Mouse (Mus musculus) layer of hippocampus, adult 2 months (tissue): ENCODE measurements around the gene C1ql1. TPM values are rescaled to one million over a fixed set of nuclear protein-coding genes. Genes with fewer than 3 reads are reported as not detected.
"Not testable (repeated sequence)": the region's sequence is repeated elsewhere in the genome, so short reads cannot be mapped to it uniquely, and the experiment has no call there.

ENCODE experiments used
- DNase-seq, 2 experiments: peaks; one replicate each; pipeline ENCODE4 v3.0.0; 2022; ENCODE audit warnings: low spot score in 2 of 2
- H3K27ac ChIP-seq: fragments of 200-600 bp; 2 replicates; pipeline ENCODE4 v1.8.1; 2022
- H3K4me3 ChIP-seq: fragments of 200-600 bp; 2 replicates; pipeline ENCODE4 v1.8.1; 2022; ENCODE audit warnings: mild to moderate bottlenecking
- CTCF ChIP-seq: fragments of 200-600 bp; conservative IDR thresholded peaks from 2 replicates; pipeline ENCODE4 v1.8.1; 2022; ENCODE audit warnings: antibody characterized with exemption, mild to moderate bottlenecking, moderate library complexity
- long read RNA-seq, 2 experiments: library from polyadenylated mRNA; stranded (forward); transcript quantifications; one replicate each; pipeline ENCODE4 v2.0.0; 2021; ENCODE audit warnings: borderline mapping rate in 2 of 2
- total RNA-seq, 2 experiments: library from RNA; stranded (reverse); gene quantifications; 2 replicates each; pipeline ENCODE4 v1.2.3; 2021

C1ql1 gene
- total RNA-seq, result 10 to 100 TPM; 17.5 to 18.5 TPM
- long read RNA-seq, experiment 1, transcript C1ql1-201 (2 exons, 1,473 nt), result major isoform, 19 of 25 reads
- long read RNA-seq, experiment 1, partial matches to known transcripts, result 6 of 25 reads
- long read RNA-seq, experiment 1, other reads (novel, unspliced or antisense), result 0 of 25 reads
- long read RNA-seq, experiment 2, transcript C1ql1-201 (2 exons, 1,473 nt), result major isoform, 21 of 31 reads
- long read RNA-seq, experiment 2, partial matches to known transcripts, result 0 of 31 reads
- long read RNA-seq, experiment 2, other reads (novel, unspliced or antisense), result 10 of 31 reads

DNA sequence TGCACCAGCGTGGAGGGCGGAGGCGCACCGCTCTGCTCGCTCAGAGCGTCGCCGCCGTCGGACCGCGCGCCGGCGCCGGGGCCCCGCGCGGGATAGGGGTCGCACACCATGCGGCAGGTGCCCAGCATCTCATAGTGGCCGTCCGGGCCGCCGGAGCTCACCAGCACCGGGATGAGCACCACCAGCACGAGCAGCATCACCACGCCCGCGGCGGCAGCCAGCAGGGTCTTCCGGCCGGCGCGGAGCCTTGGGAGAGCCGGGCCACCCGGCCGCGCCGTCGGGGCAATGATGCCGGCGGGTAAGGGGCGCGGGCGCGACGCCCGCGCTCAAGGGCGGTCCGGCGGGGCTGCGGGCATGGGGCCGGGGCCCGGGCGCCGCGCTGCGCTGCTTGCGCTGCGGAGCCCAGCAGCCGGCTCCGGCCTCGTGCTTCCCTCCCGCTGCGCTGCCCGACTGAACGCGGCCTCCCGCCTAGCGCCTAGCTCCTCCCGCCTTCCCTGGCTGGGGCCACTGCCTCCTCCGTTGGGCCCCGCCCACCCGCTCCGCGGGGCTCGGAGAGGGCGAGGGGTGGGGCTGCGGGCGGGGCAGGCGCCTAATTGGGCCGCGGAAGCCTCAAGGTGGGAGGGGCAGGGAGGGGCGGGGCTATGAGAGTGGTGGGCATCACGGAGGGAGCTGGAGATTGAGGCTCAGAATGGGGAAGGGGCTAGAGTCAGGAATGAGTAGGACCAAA lies at the start of gene C1ql1:
TSS of gene C1ql1 (minus strand) at position 424 of the 727 bp plus-strand sequence.
- no peak for TF ChIP-seq CTCF
- peak; percentile 52 to 72 for DNase-seq
- H3K27ac ChIP-seq, result no peak within 1 kb of the TSS
- peak within 1 kb of the TSS; percentile 37 for H3K4me3 ChIP-seq

DNA sequence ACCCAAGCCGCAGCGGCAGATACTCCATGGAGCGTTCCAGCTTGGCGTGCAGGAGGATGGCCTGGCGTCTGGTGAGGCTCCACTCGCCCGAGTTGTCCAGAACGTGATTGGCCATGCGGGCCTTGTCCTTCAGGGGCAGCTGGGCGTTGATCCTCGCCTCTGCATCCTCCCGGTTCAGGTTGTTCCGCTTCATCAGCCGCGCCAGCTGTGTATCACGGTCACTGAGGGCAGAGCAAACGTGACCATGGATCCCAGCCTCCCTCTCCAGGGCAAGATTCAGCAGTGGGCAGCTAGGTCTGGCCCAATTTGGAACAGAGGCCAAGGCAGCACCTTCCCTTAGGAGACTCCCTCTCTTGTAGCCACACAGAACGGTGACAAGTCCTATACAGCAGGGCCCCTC lies 48.5 kb upstream of the C1ql1 start:
- TF ChIP-seq CTCF, result no peak
- Histone ChIP-seq H3K27ac (peak overlapping the region; percentile 7; the same call in 1 of the 2 replicates), H3K4me3 (no peak overlapping the region)
- DNase-seq, result no peak

DNA sequence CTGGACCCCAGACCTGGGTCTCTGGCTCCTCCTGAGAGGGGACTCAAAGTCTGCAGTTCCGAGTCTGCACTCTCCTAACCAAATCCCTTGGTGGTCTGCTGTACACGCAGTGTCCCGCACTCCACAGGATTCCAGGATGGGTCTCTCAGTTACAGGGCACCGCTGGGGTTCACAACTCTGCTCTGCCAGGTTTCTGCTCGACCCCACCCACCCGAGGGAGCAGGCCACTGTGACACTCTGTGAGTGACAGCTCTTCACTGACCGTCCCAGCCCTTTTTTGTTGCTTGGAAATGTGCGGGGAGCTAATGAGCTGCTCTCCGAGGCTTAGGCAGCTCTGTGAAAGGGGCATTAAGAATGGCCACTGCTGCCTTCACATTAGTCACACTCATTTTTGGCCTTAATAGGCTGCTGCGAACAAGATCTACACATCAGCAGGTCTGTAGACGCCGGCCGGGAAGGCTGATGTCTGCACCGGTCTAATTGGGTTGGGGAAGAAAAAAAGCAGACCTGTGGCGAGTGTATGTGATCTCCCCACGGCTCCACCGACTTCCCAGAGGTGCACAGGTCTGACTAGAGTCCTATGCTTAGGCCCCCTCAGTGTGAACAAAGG lies 47.0 kb upstream of the C1ql1 start:
- no peak for DNase-seq
- Histone ChIP-seq H3K27ac (no peak overlapping the region), H3K4me3 (no peak overlapping the region)
- TF ChIP-seq CTCF, result no peak

DNA sequence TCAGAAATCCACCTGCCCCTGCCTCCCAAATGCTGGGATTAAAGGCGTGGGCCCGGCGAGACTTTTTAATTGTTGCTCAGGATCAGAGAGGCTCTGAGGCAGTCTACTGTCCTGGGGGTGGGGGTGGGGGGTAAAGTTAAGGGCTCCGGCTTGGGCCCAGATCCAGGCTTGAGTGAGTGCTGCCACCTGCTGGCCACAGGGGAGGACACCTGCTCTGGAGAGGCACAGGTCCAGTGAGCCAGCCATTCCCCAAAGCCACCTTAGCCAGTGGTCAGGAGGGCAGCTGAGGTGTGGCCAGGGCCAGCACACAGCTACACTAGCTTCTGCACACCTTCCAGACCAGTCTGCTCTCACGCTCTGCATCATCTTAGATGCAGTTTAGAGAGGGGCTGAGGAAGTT lies 46.5 kb upstream of the C1ql1 start:
- peak in 1 of 2 experiments; percentile 76 for DNase-seq
- peak; percentile 84 for TF ChIP-seq CTCF
- H3K27ac ChIP-seq, result no peak overlapping the region
- H3K4me3 ChIP-seq, result no peak overlapping the region

DNA sequence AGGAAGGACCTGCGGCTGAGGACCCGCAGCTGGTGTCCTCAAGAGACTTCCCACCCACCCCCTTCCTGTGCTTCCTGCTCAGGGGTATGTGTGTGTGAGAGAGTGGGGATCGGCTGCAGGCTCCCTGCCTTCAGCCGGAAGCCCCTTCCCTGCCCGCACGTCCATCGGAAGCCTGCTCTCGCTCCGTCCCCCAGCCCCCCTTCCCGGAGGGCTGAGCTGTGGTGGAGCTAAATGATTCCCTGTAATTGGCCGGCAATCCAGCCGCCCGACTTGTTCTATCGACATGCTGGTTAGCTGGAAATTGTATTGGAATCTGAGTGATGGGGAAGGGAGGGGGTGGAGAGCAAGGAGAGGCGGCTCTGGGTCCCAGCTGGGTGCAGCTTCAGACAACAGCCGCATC lies 45.2 kb upstream of the C1ql1 start:
- TF ChIP-seq CTCF, result no peak
- peak overlapping the region; percentile 41; the same call in 1 of the 2 replicates for H3K27ac ChIP-seq
- H3K4me3 ChIP-seq, result no peak overlapping the region
- DNase-seq, result no peak

DNA sequence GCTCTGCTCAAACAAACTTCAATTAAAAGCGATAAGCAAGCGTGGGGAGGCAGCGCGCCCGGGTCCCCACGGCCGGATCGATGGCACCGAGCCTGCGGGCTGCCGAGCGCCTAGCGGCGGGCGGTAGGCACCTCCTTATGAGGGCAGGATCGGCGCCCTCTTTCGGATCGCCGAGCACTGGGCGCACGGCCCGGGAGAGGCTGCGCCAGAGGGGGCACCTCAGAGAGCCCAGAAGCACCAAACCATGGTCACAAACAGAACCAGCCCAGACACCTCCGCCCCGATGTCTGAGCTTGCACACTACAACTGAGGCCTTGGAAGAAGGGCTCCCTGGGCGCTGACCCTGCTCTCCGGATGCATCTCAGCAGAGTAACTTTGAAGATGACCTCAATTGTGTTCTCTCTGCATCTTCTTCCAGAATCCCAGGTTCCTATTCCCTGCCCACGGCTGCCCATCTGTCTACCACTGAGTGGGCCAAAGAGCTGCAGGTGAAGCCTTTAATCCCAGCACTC lies 43.7 kb upstream of the C1ql1 start:
- DNase-seq, result peak in 1 of 2 experiments; percentile 51
- Histone ChIP-seq H3K4me3 (peak overlapping the region; percentile 53), H3K27ac (peak overlapping the region; percentile 78)
- TF ChIP-seq CTCF, result peak; percentile 75

DNA sequence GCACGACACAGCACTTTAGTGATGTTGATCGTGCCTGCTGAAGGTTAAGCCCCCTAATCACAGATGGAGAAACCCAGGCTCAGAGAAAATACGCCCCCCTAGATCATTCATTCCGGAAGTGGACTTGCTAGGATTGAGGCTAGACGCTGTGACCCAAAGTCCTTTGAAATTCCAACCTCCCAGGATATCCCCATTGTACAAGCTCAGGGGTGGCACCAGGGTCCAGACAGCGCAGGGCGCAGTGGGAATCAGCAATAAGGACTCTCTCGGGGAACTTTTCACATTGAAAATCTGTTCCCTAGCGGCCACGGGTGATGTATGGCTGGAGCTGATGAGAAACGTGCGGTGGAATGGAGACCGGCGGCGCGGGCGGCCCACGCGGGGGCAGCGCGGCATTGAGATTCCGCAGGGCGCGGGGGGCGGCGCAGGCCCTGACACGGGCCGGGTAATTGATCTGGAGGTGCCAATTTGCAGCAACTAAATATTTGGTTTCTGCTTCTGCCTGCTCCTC lies 43.2 kb upstream of the C1ql1 start:
- no peak for TF ChIP-seq CTCF
- H3K4me3 ChIP-seq, result peak overlapping the region; percentile 53
- peak overlapping the region; percentile 78 for H3K27ac ChIP-seq
- no peak for DNase-seq

DNA sequence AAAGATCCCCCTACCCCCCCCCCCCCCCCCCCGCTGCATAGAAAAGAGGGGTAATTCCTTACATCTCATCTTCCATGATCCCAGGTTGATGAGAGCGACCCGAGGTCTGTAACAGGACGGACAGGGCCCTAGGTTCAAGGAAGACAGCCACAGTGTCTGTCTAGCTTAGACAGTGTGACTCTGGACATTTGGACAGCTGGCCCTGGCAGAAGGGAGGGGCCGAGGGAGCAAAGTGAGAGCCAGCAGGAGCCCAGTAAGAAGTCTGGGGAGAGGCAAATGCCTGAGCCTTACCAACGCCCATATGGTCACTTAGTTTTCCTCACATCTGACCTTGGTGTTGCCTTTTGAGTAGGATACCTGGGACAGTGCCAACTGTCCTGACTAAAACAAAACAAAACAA lies 38.7 kb upstream of the C1ql1 start:
- no peak for DNase-seq

DNA sequence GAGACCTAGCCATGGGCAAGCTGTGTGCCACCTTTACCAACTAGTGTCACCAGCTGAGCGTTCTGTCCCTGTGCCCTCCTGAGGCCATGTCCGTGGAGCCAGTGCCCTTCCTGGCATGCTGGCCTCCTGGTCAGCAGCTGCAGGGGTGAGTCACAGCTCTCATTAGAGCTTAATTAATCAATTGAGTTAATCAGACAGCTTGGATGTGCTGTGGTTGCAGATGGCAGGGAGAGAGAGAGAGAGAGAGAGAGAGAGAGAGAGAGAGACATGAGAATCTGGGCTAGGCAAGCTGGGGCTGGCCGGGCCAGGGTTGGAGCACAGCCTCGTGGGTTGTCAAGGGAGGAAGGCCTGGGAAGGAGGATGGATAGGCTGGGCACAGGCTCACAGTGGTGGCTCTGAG lies 38.1 kb upstream of the C1ql1 start:
- no peak for DNase-seq
- Histone ChIP-seq H3K4me3 (no peak overlapping the region), H3K27ac (no peak overlapping the region)
- no peak for TF ChIP-seq CTCF

More for the DNA sequence above, 38.7 kb upstream of the C1ql1 start:
- Histone ChIP-seq H3K4me3 (no peak overlapping the region), H3K27ac (no peak overlapping the region)
- TF ChIP-seq CTCF, result no peak

DNA sequence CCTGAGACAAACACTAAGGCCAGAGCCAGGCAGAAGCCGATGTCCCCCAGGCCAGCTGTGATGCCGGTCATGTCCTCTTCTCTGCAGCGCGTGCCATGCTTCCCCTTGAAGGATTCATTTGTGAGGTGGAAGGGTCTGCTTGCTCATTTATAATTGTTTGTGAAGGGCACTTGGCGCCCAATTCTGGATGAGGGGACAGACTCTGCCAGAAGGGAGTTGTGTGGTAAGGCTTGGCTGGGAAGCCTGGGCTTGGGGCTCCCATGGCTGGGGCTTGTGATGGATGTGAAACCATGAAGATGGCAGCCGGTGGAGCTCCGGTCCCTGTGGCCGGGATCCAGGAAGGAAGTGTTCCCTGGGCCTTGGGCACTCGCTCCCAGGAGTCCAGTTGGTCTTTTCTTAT lies 37.6 kb upstream of the C1ql1 start:
- H3K4me3 ChIP-seq, result no peak overlapping the region
- TF ChIP-seq CTCF, result no peak
- DNase-seq, result no peak
- H3K27ac ChIP-seq, result no peak overlapping the region

DNA sequence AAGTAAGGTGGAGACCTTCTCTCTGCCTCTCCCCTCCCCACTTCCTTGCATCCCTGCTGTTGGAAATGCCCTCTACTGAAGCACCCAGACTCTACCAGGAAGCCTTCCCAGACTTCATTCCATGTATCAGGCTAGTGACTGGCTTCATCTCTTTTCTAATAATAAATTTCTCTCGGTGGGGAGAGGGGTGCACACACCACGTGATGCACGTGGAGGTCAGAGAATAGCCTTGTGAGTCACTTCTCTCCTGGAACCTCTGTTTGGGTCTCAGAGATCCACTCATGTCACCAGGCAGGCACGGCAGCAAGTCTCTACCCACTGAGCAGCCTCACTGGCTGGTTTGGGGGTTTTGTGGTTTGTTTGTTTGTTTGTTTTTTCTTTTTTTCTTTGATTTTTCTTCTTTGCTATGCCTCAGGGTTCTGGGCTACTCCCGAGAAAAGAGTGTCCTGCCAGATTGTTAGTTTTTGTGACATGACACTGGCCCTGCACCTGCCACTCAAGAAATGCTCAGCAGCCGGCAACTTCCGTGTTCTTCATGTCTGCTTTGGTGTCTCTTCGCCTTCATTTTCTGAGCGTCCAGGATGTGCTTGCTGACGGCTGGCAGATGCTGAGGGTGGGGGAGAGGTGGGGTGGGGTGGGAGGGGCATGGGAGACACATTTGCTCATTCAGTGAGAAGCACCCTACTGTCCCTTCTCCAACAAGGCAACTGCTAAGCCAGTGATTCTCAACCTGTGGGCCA lies 34.8 kb upstream of the C1ql1 start:
- DNase-seq, result no peak
- Histone ChIP-seq H3K27ac (no peak overlapping the region), H3K4me3 (no peak overlapping the region)
- TF ChIP-seq CTCF, result no peak

DNA sequence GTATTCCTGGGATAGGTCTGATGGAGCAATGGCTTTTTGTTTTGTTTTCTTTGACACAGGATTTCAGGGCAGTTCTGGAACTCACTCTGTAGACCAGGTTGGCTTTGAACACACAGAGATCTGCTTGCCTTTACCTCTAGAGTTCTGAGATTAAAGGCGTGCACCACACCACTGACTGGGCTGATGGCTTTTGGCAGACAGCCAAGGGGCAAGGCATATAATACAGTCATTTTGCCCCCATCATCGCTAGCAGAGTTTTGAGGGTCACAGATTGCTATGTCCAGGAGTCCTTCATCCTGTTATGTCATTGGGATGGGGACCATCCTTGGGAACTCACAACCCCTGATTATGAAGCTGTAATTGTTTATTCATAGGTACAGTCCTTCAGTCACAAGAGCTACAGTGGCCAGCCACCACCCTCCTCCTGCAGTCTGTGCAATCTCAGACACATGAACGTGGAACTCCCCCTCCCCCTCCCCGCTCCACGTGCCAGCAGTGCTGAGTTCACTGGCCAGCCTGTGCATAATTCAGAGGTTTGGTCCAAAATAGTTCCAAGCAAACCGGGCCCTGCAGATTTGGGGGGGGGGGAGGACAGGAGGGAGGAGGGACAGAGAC lies 31.7 kb upstream of the C1ql1 start:
- Histone ChIP-seq H3K4me3 (no peak overlapping the region), H3K27ac (no peak overlapping the region)
- no peak for DNase-seq
- TF ChIP-seq CTCF, result no peak

DNA sequence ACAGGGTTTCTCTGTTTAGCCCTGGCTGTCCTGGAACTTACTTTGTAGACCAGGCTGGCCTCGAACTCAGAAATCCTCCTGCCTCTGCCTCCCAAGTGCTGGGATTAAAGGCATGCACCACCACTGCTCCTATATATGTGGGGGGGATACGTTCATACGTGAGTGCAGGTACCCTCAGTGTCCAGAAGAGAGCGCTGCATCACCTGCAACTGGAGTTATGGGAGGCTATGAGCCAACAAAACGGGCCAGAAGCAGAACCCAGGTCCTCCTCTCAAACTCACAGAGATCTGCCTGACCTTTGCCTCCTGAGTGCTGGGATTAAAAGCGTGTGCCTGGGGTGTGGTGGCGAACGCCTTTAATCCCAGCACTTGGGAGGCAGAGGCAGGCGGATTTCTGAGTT lies 29.5 kb upstream of the C1ql1 start:
- DNase-seq, H3K27ac ChIP-seq, H3K4me3 ChIP-seq: not testable (repeated sequence)
